Mouse (Mus musculus) hindbrain, embryonic 14.5 days (tissue): ENCODE measurements at regions not wholly inside any gene's neighbourhood (a gene's known extent, or its start where the extent isn't known, plus 50 kb on each side); places are given as distances from the start of the nearest gene placed in this dataset.

ENCODE experiments used
- ATAC-seq: fragments of 200-750 bp; cut with Nextera tagmentation; 2 replicates; pipeline ENCODE4 v1.8.0; 2017; ENCODE audit warnings: moderate number of reproducible peaks, mild to moderate bottlenecking, moderate TSS enrichment, moderate library complexity; ENCODE audit not compliant: low FRiP score
- DNase-seq: peaks from one replicate; pipeline ENCODE4 v3.0.0-alpha.2; 2015; ENCODE audit warnings: low spot score
- H3K27ac ChIP-seq: fragments of 300-500 bp; sonication (generic); 2 replicates; pipeline ENCODE4 v1.5.1; 2014; ENCODE audit warnings: mild to moderate bottlenecking, moderate library complexity
- H3K27me3 ChIP-seq: fragments of 300-500 bp; sonication (generic); 2 replicates; pipeline ENCODE4 v1.6.1; 2014; ENCODE audit warnings: mild to moderate bottlenecking, low read length, mixed read lengths; ENCODE audit not compliant: control insufficient read depth, insufficient read depth
- H3K36me3 ChIP-seq: fragments of 300-500 bp; sonication (generic); replicated peaks from 2 replicates; pipeline ENCODE4 v1.6.1; 2014; ENCODE audit not compliant: control insufficient read depth, insufficient read depth
- H3K4me1 ChIP-seq: fragments of 300-500 bp; sonication (generic); replicated peaks from 2 replicates; pipeline ENCODE4 v1.6.1; 2014; ENCODE audit warnings: antibody characterized with exemption, low read length, mixed read lengths; ENCODE audit not compliant: control insufficient read depth, insufficient read depth
- H3K4me2 ChIP-seq: fragments of 300-500 bp; sonication (generic); replicated peaks from 2 replicates; pipeline ENCODE4 v1.6.1; 2014; ENCODE audit warnings: mild to moderate bottlenecking, moderate library complexity
- H3K4me3 ChIP-seq: fragments of 300-500 bp; sonication (generic); replicated peaks from 2 replicates; pipeline ENCODE4 v1.5.1; 2014; ENCODE audit warnings: mild to moderate bottlenecking, low read length
- H3K9ac ChIP-seq: fragments of 300-500 bp; sonication (generic); 2 replicates; pipeline ENCODE4 v1.6.1; 2014
- H3K9me3 ChIP-seq: fragments of 300-500 bp; sonication (generic); 2 replicates; pipeline ENCODE4 v1.6.1; 2016; ENCODE audit warnings: low read length; ENCODE audit not compliant: control insufficient read depth
- WGBS: fragments of 180-500 bp; shearing (Covaris S2); extraction: QIAGEN DNeasy Blood & Tissue Kit; methylation state at CpG from one replicate; pipeline ENCODE4 v1.1.7; 2014; 5-methylcytosine and 5-hydroxymethylcytosine counted together

DNA sequence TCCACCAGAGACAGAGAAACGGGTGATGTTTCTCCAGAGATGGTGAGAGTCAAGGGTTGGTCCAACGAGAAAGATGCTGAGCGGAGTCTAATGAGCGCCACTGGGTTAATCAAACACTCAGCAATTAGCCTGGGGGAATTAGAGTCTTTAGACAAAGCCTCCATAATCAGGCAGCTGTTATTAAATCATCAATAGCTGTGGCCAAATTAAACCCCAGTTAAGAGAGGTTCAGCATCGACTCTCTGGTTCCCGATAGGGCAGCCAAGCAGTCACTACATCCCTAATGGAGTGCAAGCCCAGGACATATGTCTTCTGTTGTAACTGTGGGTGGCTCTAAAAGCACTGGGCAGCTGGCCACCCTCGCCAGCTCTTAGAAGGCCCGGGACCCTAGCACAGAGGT lies 216.9 kb downstream of the Cryba4 start:
- Histone ChIP-seq H3K4me1 (peaks cover 2% of the 10 kb centered on the region), H3K9me3 (no peaks in the 10 kb centered on the region), H3K9ac (no peak overlapping the region), H3K4me2 (no peak overlapping the region), H3K27ac (no peak overlapping the region), H3K36me3 (no peaks in the 10 kb centered on the region), H3K27me3 (no peaks in the 10 kb centered on the region), H3K4me3 (no peak overlapping the region)
- no peak for DNase-seq
- WGBS = 61% methylated on average over 8 of the region's 8 CpGs
- no peak for ATAC-seq

DNA sequence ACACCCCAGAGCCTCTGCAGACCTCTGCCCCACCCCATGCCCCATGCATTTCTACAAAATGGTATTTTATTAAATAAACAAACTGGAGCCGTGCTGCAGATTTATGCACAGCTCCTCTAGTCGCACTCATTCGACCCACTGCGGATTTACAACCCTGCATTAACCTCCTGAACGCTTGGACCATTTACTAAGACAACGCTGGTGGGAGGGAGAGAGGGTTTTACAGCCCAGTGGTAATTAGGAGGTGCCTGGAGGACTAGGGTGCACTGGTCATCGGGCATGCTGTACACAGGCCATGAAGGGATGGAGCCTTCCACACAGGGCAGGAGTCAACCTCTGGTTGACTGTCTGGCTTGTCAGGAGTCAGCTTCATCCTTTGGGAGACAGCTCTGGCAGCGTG lies 215.2 kb downstream of the Cryba4 start:
- Histone ChIP-seq H3K4me3 (no peak overlapping the region), H3K4me1 (peaks cover 17% of the 10 kb centered on the region), H3K9me3 (no peaks in the 10 kb centered on the region), H3K27ac (no peak overlapping the region), H3K9ac (no peak overlapping the region), H3K4me2 (no peak overlapping the region), H3K27me3 (no peaks in the 10 kb centered on the region), H3K36me3 (no peaks in the 10 kb centered on the region)
- DNase-seq (no peak), ATAC-seq (no peak)
- 67% methylated on average over 8 of the region's 8 CpGs for WGBS

DNA sequence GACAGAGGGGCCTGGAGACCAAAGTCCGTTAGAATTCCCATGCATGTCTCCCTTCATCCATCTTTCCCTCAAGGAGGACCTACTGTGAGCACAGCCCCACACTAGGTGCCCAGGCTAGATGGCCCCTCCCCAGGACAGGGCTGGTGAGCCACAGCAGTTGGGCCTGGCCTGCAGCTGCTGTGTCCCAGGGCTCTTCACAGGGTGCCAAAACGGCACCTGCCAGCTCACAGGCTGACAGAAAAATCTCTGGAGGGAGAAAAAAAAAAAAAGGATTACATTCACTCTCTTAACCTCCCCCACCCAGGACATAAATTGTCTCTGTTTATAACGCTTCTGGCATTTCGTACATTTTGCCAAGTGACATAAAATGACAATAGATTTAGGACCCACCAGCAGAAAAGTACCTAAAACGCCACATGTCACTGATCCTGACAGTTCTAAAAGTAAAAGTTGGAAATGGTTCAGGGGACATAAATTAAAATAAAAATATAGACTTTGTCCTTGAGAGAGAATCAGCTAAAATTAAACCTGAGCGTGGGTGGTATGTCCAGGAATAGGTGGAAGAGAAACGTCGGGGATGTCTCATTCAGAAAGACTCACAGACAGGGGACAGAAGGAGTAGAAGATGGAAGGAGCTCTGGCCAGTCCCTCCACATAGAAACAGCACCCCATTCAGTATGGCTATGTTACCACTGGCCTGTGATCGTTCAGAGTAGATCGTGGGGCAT lies 212.5 kb downstream of the Cryba4 start:
- H3K9ac ChIP-seq = no peak overlapping the region
- no peaks in the 10 kb centered on the region for H3K9me3 ChIP-seq
- H3K4me3 ChIP-seq = no peak overlapping the region
- no peaks in the 10 kb centered on the region for H3K27me3 ChIP-seq
- H3K4me1 ChIP-seq = peaks cover 25% of the 10 kb centered on the region
- no peak for DNase-seq
- WGBS = 65% methylated on average over 10 of the region's 10 CpGs
- no peak overlapping the region for H3K4me2 ChIP-seq
- no peaks in the 10 kb centered on the region for H3K36me3 ChIP-seq
- no peak overlapping the region for H3K27ac ChIP-seq
- ATAC-seq = no peak

DNA sequence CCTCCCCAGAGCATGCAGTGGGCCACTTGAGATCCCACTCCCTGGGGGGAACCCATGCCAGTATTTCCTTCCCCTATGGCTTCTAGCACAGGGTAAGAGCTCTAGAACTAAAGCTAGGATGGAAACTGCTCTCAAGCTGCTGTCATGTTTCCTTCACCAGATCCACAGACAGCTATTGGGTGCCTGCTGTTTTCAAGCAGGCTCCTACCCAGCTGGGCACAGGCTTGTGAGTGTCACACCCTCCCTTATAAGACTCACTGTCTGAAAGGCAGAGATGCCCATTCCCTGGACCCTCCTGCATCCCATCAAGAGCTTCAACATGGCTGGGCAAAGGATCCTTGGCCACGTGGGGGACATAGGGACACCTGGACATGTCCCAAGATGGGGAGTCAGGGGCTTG lies 211.6 kb downstream of the Cryba4 start:
- Histone ChIP-seq H3K27ac (no peak overlapping the region), H3K9me3 (no peaks in the 10 kb centered on the region), H3K36me3 (no peaks in the 10 kb centered on the region), H3K9ac (no peak overlapping the region), H3K4me1 (peaks cover 25% of the 10 kb centered on the region), H3K4me2 (no peak overlapping the region), H3K27me3 (no peaks in the 10 kb centered on the region), H3K4me3 (no peak overlapping the region)
- DNase-seq (no peak), ATAC-seq (no peak)
- WGBS = 44% methylated on average over 1 of the region's 1 CpGs

DNA sequence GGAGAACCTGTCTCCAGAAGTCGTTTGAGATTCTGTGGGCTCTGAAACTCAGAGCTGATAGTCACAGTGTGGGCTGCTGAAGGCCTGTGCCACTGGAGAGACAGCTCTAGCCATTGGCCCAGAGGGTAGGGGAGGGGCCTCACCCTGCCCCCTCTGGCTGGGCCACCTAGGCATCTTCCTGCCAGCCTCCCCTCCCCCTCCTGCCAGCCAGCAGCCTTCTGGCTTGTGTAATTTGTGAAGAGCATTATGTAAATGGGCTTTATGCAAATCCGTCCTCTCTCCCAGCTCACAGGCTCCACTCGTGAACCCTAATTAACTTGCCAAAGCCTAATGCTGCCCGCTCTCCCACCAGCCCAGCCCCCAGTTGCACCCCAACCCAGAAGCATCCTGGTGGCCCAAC lies 211.0 kb downstream of the Cryba4 start:
- Histone ChIP-seq H3K9me3 (no peaks in the 10 kb centered on the region), H3K27me3 (no peaks in the 10 kb centered on the region), H3K36me3 (no peaks in the 10 kb centered on the region), H3K4me3 (no peak overlapping the region), H3K4me1 (peaks cover 25% of the 10 kb centered on the region), H3K9ac (no peak overlapping the region), H3K27ac (peak overlapping the region; percentile 67; the same call in 1 of the 2 replicates), H3K4me2 (no peak overlapping the region)
- ATAC-seq (peak; percentile 83), DNase-seq (peak; percentile 52)
- WGBS = 17% methylated on average over 4 of the region's 4 CpGs

DNA sequence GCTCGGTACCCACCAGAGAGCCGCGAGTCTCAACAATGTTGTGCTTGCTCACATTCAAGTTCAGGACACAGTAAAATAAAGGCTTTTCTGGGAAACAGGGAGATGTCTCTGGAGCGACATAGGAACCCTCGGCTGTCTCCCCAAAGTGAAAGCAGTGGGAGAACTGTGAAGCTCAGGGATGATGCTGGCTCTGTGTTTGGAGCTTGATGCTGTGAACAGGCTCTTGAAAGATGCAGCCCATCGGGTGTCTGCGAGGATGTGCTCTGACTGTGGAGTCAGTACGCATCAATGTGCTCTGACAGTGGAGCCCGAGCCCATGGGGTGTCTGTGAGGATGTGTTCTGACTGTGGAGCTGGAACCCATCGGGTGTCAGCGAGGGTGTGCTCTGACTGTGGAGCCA lies 210.1 kb downstream of the Cryba4 start:
- Histone ChIP-seq H3K27me3 (no peaks in the 10 kb centered on the region), H3K4me1 (peaks cover 25% of the 10 kb centered on the region), H3K9ac (peak overlapping the region; percentile 16), H3K9me3 (no peaks in the 10 kb centered on the region), H3K36me3 (no peaks in the 10 kb centered on the region), H3K27ac (peak overlapping the region; percentile 67), H3K4me3 (no peak overlapping the region), H3K4me2 (no peak overlapping the region)
- ATAC-seq (no peak), DNase-seq (no peak)
- WGBS = 78% methylated on average over 11 of the region's 11 CpGs

DNA sequence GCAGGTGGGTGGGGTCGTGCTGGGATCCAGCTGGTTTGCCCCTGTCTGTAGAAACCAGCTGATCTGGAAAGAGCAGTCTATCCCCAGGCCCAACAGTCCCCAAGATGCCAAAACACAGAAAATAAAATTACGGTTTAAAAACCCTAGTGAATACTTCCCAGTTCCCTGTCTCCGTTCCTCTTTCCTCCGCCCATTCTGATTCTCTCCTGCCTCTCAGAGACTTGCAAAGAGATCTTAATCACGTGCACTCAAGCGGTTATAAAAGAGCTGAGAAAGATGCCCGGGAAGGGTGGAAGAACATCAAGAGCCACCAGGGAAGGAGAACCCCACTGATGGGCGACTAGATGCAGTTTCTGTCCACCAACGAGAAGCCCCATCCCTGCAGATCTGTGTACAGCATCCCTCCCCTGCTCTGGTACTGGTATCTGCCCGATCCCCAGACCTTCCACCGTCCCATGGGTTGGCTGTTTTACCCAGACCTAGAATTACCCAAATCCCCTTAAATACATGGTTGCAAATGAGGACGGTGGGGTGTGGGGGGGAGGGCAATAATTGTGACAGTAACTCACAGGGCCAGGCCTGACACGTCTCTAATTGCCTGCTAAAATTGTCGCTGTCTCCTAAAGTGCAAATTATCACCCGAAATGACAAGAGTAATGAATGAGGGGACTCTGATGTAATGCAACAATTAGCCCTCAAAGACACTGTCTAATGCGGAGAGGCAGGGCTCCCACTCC lies 202.1 kb downstream of the Cryba4 start:
- Histone ChIP-seq H3K9me3 (no peaks in the 10 kb centered on the region), H3K4me1 (peaks cover 4% of the 10 kb centered on the region; the same call in 1 of the 2 replicates), H3K27me3 (no peaks in the 10 kb centered on the region), H3K27ac (no peak overlapping the region), H3K4me3 (no peak overlapping the region), H3K36me3 (no peaks in the 10 kb centered on the region), H3K9ac (no peak overlapping the region), H3K4me2 (no peak overlapping the region)
- DNase-seq (peak; percentile 54), ATAC-seq (0 out of 2 replicates have a peak, but pooled peaks have one; percentile 38)
- 35% methylated on average over 16 of the region's 16 CpGs for WGBS

DNA sequence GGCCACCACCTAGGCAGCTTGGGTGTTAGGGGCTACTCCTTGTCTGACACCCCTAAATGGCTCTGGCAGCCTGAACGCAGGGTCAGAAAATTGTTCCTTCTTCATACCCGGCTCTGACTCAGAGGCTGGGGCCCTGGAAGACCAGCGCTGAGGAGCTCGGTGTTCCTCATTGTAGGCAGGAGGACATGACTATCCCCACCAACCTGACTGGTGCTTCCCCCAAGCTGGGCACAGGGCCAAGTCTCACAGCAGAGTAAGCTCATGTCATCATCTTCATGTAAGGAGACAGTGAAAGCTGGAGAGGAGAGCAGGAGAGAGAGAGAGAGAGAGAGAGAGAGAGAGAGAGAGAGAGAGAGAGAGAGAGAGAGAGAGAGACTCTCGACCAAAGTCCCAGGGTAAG lies 201.4 kb downstream of the Cryba4 start:
- H3K4me1 ChIP-seq = peaks cover 4% of the 10 kb centered on the region; the same call in 1 of the 2 replicates
- no peak overlapping the region for H3K9ac ChIP-seq
- no peaks in the 10 kb centered on the region for H3K36me3 ChIP-seq
- 59% methylated on average over 5 of the region's 5 CpGs for WGBS
- H3K4me2 ChIP-seq = no peak overlapping the region
- DNase-seq = no peak
- no peaks in the 10 kb centered on the region for H3K27me3 ChIP-seq
- H3K27ac ChIP-seq = no peak overlapping the region
- no peak for ATAC-seq
- H3K9me3 ChIP-seq = no peaks in the 10 kb centered on the region
- no peak overlapping the region for H3K4me3 ChIP-seq

DNA sequence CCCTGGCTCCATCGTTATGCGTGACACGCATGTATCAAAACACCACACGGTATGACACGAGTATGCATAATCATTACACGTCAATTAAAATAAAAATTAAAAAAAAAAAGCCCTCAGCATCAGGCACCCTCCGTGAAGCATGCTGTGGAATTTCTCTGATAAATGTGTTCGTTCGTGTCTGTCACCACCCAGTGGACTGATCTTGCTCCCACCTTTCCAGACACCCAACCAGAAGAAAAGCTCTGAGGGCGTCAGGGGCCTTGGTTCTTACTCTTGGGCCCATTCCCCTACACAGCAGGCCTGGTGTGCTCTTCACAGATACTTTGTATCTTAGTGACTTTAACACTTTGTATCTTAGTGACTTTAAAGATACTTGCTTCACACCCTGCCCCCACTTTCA lies 200.5 kb downstream of the Cryba4 start:
- ATAC-seq (no peak), DNase-seq (no peak)
- WGBS = 80% methylated on average over 10 of the region's 10 CpGs
- no peaks in the 10 kb centered on the region for H3K36me3 ChIP-seq
- no peak overlapping the region for H3K4me3 ChIP-seq
- no peak overlapping the region for H3K4me2 ChIP-seq
- no peak overlapping the region for H3K9ac ChIP-seq
- H3K27me3 ChIP-seq = no peaks in the 10 kb centered on the region
- peaks cover 4% of the 10 kb centered on the region; the same call in 1 of the 2 replicates for H3K4me1 ChIP-seq
- H3K27ac ChIP-seq = no peak overlapping the region
- H3K9me3 ChIP-seq = no peaks in the 10 kb centered on the region
